Mouse (Mus musculus) embryonic facial prominence, embryonic 15.5 days (tissue): ENCODE data around the gene Setd7. TPM values are rescaled to one million over a fixed set of nuclear protein-coding genes. Genes with fewer than 3 reads are reported as not detected.

Source experiments
- ATAC-seq: fragments of 200-750 bp; cut with Nextera tagmentation; 2 replicates; pipeline ENCODE4 v1.8.0; 2017; ENCODE audit warnings: low read depth, moderate TSS enrichment; ENCODE audit not compliant: insufficient number of reproducible peaks, low FRiP score, low TSS enrichment
- H3K27ac ChIP-seq: fragments of 300-500 bp; sonication (generic); replicated peaks from 2 replicates; pipeline ENCODE4 v1.5.1; 2015; ENCODE audit warnings: mild to moderate bottlenecking, inconsistent platforms
- H3K27me3 ChIP-seq: fragments of 300-500 bp; sonication (generic); 2 replicates; pipeline ENCODE4 v1.6.1; 2015; ENCODE audit warnings: inconsistent platforms
- H3K36me3 ChIP-seq: fragments of 300-500 bp; sonication (generic); 2 replicates; pipeline ENCODE4 v1.6.1; 2015; ENCODE audit warnings: mild to moderate bottlenecking, inconsistent platforms
- H3K4me1 ChIP-seq: fragments of 300-500 bp; sonication (generic); 2 replicates; pipeline ENCODE4 v1.6.1; 2015; ENCODE audit warnings: inconsistent platforms
- H3K4me2 ChIP-seq: fragments of 300-500 bp; sonication (generic); replicated peaks from 2 replicates; pipeline ENCODE4 v1.6.1; 2015; ENCODE audit warnings: mild to moderate bottlenecking, inconsistent platforms
- H3K4me3 ChIP-seq: fragments of 300-500 bp; sonication (generic); replicated peaks from 2 replicates; pipeline ENCODE4 v1.5.1; 2015; ENCODE audit warnings: mild to moderate bottlenecking, inconsistent platforms
- H3K9ac ChIP-seq: fragments of 300-500 bp; sonication (generic); 2 replicates; pipeline ENCODE4 v1.6.1; 2015; ENCODE audit warnings: inconsistent platforms
- H3K9me3 ChIP-seq: fragments of 300-500 bp; sonication (generic); replicated peaks from 2 replicates; pipeline ENCODE4 v1.6.1; 2016; ENCODE audit warnings: inconsistent platforms
- WGBS: fragments of 180-500 bp; shearing (Covaris S2); methylation state at CpG from one replicate; pipeline ENCODE4 v1.1.7; 2015; 5-methylcytosine and 5-hydroxymethylcytosine counted together
- polyA plus RNA-seq: library from polyadenylated mRNA; unstranded; fragments of >200 nt; fragmentation: Nextera tagmentation; extraction: Ambion mirVana; gene quantifications from 2 replicates; pipeline ENCODE4 v1.2.1, GENCODE M21; 2015

Setd7 gene
- 3.6 and 4.2 TPM in 2 replicates for polyA plus RNA-seq

DNA sequence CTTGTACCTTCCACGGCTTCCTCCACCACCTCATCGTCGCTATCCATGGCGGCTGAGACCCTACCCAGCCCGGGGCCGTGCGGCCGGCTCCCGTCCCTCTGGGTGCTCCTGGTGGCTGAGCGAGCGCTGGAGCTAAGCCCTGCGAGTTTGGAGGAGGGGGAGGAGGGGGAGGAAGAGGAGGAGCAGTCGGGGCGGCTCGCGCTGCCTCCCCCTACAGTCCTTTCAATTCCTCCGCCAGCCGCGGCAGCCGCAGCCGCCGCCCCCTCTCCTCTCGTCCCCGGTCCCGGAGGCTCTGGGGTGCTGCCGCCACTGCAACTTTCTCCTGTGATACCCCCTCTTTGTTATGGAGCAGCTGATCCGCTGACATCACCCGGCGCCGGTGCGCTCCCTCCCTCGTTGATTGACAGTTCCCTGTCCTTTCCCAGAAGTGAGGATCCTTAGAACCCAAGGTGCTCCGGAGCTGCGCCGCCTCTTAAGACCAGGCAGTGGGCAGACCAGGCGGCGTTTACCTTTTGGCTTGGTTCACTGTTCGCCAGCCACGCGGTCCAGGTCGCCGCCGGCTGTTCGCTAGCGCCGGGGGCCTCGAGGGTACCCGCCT, at the start of gene Setd7:
Setd7 (minus strand) TSS at position 369 of the 598 bp plus-strand sequence.
- H3K4me2 ChIP-seq: peak within 1 kb of the TSS; percentile 99
- ATAC-seq: peak; percentile 83
- peak within 1 kb of the TSS; percentile 77 for H3K9ac ChIP-seq
- H3K27ac ChIP-seq: peak within 1 kb of the TSS; percentile 96
- no peaks in the 10 kb centered on the region for H3K27me3 ChIP-seq
- under 1% methylated on average over 41 of the region's 48 CpGs for WGBS
- H3K4me1 ChIP-seq: peaks cover 23% of the 10 kb centered on the region
- no peaks in the 10 kb centered on the region for H3K36me3 ChIP-seq
- H3K4me3 ChIP-seq: peak within 1 kb of the TSS; percentile 87
- H3K9me3 ChIP-seq: no peaks in the 10 kb centered on the region

DNA sequence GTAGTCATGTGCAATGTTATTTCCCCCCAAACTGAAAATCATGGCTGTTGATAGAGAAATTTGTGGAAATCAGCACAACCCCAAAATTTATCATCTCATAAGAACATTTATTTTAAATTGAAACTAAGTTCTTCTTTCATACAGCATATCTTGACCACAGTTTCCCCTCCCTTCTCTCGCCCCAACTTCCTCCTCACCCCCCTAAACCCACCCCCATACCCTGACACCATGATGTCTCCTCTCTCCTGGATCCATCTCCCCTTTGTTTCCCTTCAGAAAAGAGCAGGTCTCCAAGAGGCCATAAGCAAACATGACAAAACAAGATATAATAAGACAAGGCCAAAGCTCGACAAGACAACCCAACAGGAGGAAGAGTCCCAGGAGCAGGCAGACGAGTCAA, 43.8 kb upstream of the Setd7 start:
- no peaks in the 10 kb centered on the region for H3K27me3 ChIP-seq
- H3K36me3 ChIP-seq: no peaks in the 10 kb centered on the region
- H3K4me1 ChIP-seq: no peaks in the 10 kb centered on the region
- WGBS: 86% methylated on average over 3 of the region's 3 CpGs
- H3K9ac ChIP-seq: no peak overlapping the region
- H3K4me3 ChIP-seq: no peak overlapping the region
- no peak overlapping the region for H3K4me2 ChIP-seq
- no peaks in the 10 kb centered on the region for H3K9me3 ChIP-seq
- no peak overlapping the region for H3K27ac ChIP-seq
- no peak for ATAC-seq

DNA sequence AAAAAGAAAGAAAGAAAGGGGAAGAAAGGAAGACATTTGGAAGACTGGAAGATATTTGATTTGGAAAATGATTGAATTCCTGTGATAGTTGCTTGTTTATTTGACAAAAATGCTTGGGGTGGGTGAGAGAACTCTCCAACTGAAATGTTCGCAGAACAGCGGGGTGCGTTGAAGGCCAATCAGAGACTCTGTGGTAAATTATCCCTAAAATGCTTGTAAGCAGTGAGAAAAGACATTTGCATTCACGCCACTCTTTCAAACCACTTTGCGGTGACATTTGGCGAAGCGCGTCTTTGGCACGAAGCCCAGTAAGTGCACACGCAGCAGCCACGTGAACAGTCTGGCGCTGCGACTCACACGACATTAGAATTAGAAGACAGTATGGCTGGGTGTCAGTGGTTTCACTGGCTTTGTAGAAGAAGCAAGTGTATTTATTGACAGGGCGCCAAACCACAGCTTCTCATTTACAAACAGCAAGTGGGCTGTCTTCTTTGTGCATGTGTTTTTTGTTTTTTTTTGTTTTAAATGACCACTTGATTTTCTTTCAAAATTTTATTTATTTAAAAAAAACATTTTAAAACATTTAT, 43.1 kb upstream of the Setd7 start:
- ATAC-seq: no peak
- H3K4me3 ChIP-seq: no peak overlapping the region
- no peak overlapping the region for H3K9ac ChIP-seq
- no peaks in the 10 kb centered on the region for H3K27me3 ChIP-seq
- WGBS: 65% methylated on average over 15 of the region's 15 CpGs
- H3K36me3 ChIP-seq: no peaks in the 10 kb centered on the region
- H3K4me2 ChIP-seq: no peak overlapping the region
- H3K9me3 ChIP-seq: no peaks in the 10 kb centered on the region
- 0 out of 2 replicates have a peak, but pooled peaks cover 4% of the 10 kb centered on the region for H3K4me1 ChIP-seq
- no peak overlapping the region for H3K27ac ChIP-seq

- Histone ChIP-seq H3K36me3 (no peaks in the 10 kb centered on the region), H3K4me1 (0 out of 2 replicates have a peak, but pooled peaks cover 4% of the 10 kb centered on the region), H3K4me3 (no peak overlapping the region), H3K27me3 (no peaks in the 10 kb centered on the region), H3K27ac (no peak overlapping the region), H3K9me3 (no peaks in the 10 kb centered on the region), H3K9ac (no peak overlapping the region), H3K4me2 (no peak overlapping the region)
- no peak for ATAC-seq
- 98% methylated on average over 2 of the region's 2 CpGs for WGBS
Observed at GRCm38 (mm10) chr3:51601461-51601860, 40.8 kb upstream of the Setd7 start.

DNA sequence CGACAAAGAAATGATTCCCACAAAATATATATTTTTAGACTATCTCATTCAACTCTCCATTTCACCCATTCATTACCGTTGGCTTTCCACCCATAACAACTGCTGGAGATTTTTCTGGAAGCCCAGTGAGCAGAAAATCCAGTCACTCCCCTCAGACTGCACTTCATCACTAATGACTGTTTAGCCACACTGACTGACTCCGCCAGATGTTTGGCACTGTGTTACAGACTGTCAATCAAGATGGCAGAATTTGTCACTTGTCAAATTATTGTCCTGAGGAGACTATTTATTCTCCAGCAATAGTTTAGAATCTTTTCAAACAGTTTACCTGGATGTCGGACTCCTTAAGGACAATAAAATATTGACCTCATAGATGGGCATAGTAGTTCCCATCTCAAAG, 40.0 kb upstream of the Setd7 start:
- no peaks in the 10 kb centered on the region for H3K36me3 ChIP-seq
- H3K4me2 ChIP-seq: no peak overlapping the region
- H3K9ac ChIP-seq: no peak overlapping the region
- H3K4me3 ChIP-seq: no peak overlapping the region
- H3K9me3 ChIP-seq: 0 out of 2 replicates have a peak, but pooled peaks cover 3% of the 10 kb centered on the region
- 0 out of 2 replicates have a peak, but pooled peaks cover 4% of the 10 kb centered on the region for H3K4me1 ChIP-seq
- no peak for ATAC-seq
- WGBS: 72% methylated on average over 4 of the region's 4 CpGs
- no peaks in the 10 kb centered on the region for H3K27me3 ChIP-seq
- H3K27ac ChIP-seq: no peak overlapping the region

DNA sequence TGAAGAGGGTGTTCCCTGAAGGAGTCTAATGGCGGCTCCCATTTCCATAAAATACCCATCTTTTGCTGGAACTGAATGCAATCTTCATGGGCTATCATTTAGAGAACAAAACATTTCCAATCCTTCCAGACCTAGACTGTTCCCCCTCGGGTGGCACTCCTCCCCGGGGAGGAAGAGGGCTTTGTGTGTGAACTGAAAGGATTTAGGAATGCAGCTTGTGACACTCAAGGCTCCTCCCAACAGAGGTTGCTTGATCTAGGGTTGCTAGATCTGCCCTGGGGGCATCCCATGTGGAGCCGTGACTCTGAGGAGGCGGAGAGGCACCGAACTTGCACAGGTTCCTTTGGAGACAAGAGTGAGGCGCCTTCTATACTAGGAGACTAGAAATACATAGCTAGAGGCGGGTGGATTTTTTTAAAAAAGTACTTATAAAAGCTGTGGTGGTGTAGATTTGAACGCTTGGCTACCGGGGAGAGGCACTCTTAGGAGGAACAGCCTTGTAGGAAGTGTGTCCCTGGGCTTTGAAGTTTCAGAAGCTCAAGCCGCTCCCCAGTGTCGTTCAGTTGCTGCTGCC, 38.5 kb upstream of the Setd7 start:
- WGBS: 40% methylated on average over 12 of the region's 12 CpGs
- no peak for ATAC-seq
- Histone ChIP-seq H3K36me3 (no peaks in the 10 kb centered on the region), H3K4me1 (0 out of 2 replicates have a peak, but pooled peaks cover 4% of the 10 kb centered on the region), H3K27me3 (no peaks in the 10 kb centered on the region), H3K9me3 (0 out of 2 replicates have a peak, but pooled peaks cover 3% of the 10 kb centered on the region), H3K27ac (no peak overlapping the region), H3K4me3 (no peak overlapping the region), H3K4me2 (no peak overlapping the region), H3K9ac (no peak overlapping the region)

DNA sequence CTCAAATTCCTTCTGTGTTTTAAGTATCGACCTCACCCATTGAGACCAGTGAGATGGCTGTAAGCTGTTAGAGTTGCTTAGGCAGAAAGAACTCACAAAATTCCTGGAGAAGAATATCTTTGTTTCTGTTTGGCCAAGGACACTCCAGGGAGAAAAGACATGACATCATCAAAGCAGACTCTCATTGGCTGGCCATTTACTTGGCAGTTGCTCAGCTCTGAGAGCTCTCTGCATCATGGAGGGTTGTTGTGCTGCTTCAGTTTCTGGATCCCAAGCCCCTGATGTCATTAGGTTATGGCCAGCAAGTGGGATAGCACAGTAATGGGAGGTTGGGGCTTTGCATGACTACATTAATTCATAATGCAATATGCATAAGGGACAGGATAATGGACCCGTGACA, 35.9 kb upstream of the Setd7 start:
- no peak overlapping the region for H3K9ac ChIP-seq
- 0 out of 2 replicates have a peak, but pooled peaks cover 3% of the 10 kb centered on the region for H3K9me3 ChIP-seq
- H3K27ac ChIP-seq: no peak overlapping the region
- H3K27me3 ChIP-seq: no peaks in the 10 kb centered on the region
- no peak for ATAC-seq
- no peak overlapping the region for H3K4me3 ChIP-seq
- 0 out of 2 replicates have a peak, but pooled peaks cover 4% of the 10 kb centered on the region for H3K4me1 ChIP-seq
- H3K4me2 ChIP-seq: no peak overlapping the region
- 68% methylated on average over 2 of the region's 2 CpGs for WGBS
- H3K36me3 ChIP-seq: no peaks in the 10 kb centered on the region

DNA sequence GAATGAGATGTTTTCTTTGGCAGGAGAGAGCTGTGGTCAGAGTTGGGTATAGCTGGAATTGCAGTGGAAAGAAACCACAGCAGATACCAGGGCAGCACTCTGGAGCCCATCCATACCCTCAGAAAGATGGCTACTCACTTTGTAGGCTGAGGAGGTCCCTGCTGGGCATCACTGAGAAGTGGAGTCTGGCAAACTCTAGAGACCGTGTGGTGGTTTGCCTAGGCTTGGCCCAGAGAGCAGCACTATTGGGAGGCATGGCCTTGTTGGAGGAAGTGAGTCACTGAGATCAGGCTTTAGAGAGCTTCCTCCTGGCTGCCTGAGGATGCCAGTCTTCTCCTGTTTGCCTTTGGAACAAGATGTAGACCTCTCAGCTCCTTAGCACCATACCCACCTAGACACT, 32.8 kb upstream of the Setd7 start:
- Histone ChIP-seq H3K9me3 (0 out of 2 replicates have a peak, but pooled peaks cover 3% of the 10 kb centered on the region), H3K4me2 (no peak overlapping the region), H3K36me3 (no peaks in the 10 kb centered on the region), H3K27me3 (no peaks in the 10 kb centered on the region), H3K4me1 (no peaks in the 10 kb centered on the region), H3K4me3 (no peak overlapping the region), H3K9ac (no peak overlapping the region), H3K27ac (no peak overlapping the region)
- WGBS: 75% methylated on average over 1 of the region's 1 CpGs
- ATAC-seq: peak; percentile 43; the same call in 1 of the 2 replicates

GRCm38 (mm10) chr3:51591591-51591990, 30.9 kb upstream of the Setd7 start:
- Histone ChIP-seq H3K4me1 (no peaks in the 10 kb centered on the region), H3K4me2 (no peak overlapping the region), H3K9me3 (0 out of 2 replicates have a peak, but pooled peaks cover 3% of the 10 kb centered on the region), H3K4me3 (no peak overlapping the region), H3K27ac (no peak overlapping the region), H3K36me3 (no peaks in the 10 kb centered on the region), H3K9ac (no peak overlapping the region), H3K27me3 (no peaks in the 10 kb centered on the region)
- ATAC-seq: no peak
- 83% methylated on average over 6 of the region's 6 CpGs for WGBS

DNA sequence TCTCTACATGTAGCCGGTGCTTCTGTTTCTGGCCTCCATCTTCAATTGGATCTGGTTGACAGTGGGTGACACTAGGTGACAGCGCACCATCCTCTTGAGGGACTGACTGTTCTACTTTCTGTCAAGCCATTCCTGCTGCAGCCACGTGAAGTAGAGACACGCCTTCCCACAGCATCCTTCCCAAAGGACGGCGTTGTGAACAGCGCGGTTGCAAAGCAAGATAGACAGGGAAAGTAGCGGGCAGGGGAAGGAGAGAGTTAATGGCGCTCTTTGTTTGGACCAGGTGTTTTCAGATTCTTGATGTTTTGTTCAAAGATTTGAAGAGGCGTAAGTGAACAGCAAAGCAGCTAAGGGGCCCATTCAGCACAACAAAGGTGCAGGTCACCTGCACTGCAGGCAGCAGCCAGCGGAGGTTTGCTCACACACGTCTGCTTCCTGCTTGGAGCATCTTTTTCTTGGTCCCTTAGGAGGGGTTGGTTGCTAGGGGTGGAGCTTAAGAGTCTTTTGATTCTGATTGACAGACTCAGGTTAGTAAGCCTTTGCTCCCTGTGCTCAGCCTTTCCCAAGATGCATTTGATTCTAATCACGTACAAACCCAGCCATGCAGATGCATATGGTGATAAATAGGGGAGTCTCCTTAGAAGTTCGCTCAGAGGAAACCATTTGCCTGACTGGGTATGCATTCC, 29.7 kb upstream of the Setd7 start:
- no peak overlapping the region for H3K27ac ChIP-seq
- 31% methylated on average over 15 of the region's 15 CpGs for WGBS
- no peaks in the 10 kb centered on the region for H3K9me3 ChIP-seq
- H3K4me2 ChIP-seq: no peak overlapping the region
- no peaks in the 10 kb centered on the region for H3K4me1 ChIP-seq
- no peaks in the 10 kb centered on the region for H3K27me3 ChIP-seq
- ATAC-seq: 0 out of 2 replicates have a peak, but pooled peaks have one; percentile 39
- H3K36me3 ChIP-seq: no peaks in the 10 kb centered on the region
- no peak overlapping the region for H3K4me3 ChIP-seq
- no peak overlapping the region for H3K9ac ChIP-seq

- Histone ChIP-seq H3K36me3 (no peaks in the 10 kb centered on the region), H3K4me2 (no peak overlapping the region), H3K4me1 (no peaks in the 10 kb centered on the region), H3K27me3 (no peaks in the 10 kb centered on the region), H3K4me3 (no peak overlapping the region), H3K9ac (no peak overlapping the region), H3K9me3 (no peaks in the 10 kb centered on the region), H3K27ac (no peak overlapping the region)
- WGBS: 56% methylated on average over 7 of the region's 7 CpGs
- ATAC-seq: no peak
Observed at GRCm38 (mm10) chr3:51587697-51588262, 27.1 kb upstream of the Setd7 start.
